Mouse (Mus musculus) lung, embryonic 16.5 days (tissue): Measurements from ENCODE around the gene Fancm. TPM values are rescaled to one million over a fixed set of nuclear protein-coding genes. Genes with fewer than 3 reads are reported as not detected.

Experiments
- ATAC-seq: fragments of 200-750 bp; cut with Nextera tagmentation; 2 replicates; pipeline ENCODE4 v1.8.0; 2017; ENCODE audit warnings: low read depth, mild to moderate bottlenecking, moderate library complexity
- H3K27ac ChIP-seq: fragments of 300-500 bp; sonication (generic); 2 replicates; pipeline ENCODE4 v1.5.1; 2014; ENCODE audit warnings: mild to moderate bottlenecking, control low read depth, low read length
- H3K27me3 ChIP-seq: fragments of 300-500 bp; sonication (generic); 2 replicates; pipeline ENCODE4 v1.6.1; 2014; ENCODE audit warnings: low read depth, low read length, mixed read lengths; ENCODE audit not compliant: control insufficient read depth, insufficient read depth
- H3K36me3 ChIP-seq: fragments of 300-500 bp; sonication (generic); 2 replicates; pipeline ENCODE4 v1.6.1; 2014; ENCODE audit warnings: low read length; ENCODE audit not compliant: control insufficient read depth, insufficient read depth
- H3K4me1 ChIP-seq: fragments of 300-500 bp; sonication (generic); replicated peaks from 2 replicates; pipeline ENCODE4 v1.6.1; 2014; ENCODE audit warnings: low read length, mixed read lengths; ENCODE audit not compliant: control insufficient read depth, insufficient read depth
- H3K4me2 ChIP-seq: fragments of 300-500 bp; sonication (generic); 2 replicates; pipeline ENCODE4 v1.6.1; 2014; ENCODE audit warnings: low read depth, low read length, control low read depth
- H3K4me3 ChIP-seq: fragments of 300-500 bp; sonication (generic); 2 replicates; pipeline ENCODE4 v1.5.1; 2014; ENCODE audit warnings: mild to moderate bottlenecking, low read length, control low read depth
- H3K9ac ChIP-seq: fragments of 300-500 bp; sonication (generic); 2 replicates; pipeline ENCODE4 v1.6.1; 2014; ENCODE audit warnings: low read length, control low read depth
- H3K9me3 ChIP-seq: fragments of 300-500 bp; sonication (generic); 2 replicates; pipeline ENCODE4 v1.6.1; 2016; ENCODE audit warnings: low read length; ENCODE audit not compliant: control insufficient read depth
- WGBS: fragments of 180-500 bp; shearing (Covaris S2); extraction: QIAGEN DNeasy Blood & Tissue Kit; methylation state at CpG from one replicate; pipeline ENCODE4 v1.1.7; 2014; 5-methylcytosine and 5-hydroxymethylcytosine counted together
- polyA plus RNA-seq: library from polyadenylated mRNA; unstranded; fragments of >200 nt; fragmentation: Nextera tagmentation; extraction: Ambion mirVana; gene quantifications from 2 replicates; pipeline ENCODE4 v1.2.1, GENCODE M21; 2015

Gene Fancm
- polyA plus RNA-seq, 1 experiment from 2014 or later: 7.9 TPM

DNA sequence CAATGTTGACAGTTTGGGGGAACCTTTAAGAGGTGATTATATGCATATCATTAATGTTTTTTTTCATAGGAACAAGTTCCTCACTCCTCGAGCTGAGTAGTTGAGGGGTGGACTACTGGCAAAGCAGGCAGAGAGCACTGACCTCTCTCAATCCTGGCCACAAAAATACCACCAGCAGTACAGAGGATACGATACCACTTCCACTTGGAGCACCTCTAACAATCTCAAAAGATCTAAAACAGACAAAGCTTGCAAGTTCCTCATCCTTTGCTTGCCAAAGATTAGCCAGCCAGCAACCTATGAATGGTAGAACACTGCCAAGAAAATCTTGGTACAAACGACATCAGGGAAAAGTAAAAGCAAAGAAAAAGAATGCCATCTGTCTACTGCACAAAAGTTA, 9.2 kb upstream of the Fancm start:
- no peak overlapping the region for H3K4me3 ChIP-seq
- no peak for ATAC-seq
- WGBS: 50% methylated on average over 3 of the region's 3 CpGs
- no peaks in the 10 kb centered on the region for H3K27me3 ChIP-seq
- peaks cover 24% of the 10 kb centered on the region for H3K36me3 ChIP-seq
- H3K27ac ChIP-seq: no peak overlapping the region
- H3K4me2 ChIP-seq: no peak overlapping the region
- no peak overlapping the region for H3K9ac ChIP-seq
- no peaks in the 10 kb centered on the region for H3K9me3 ChIP-seq
- 0 out of 2 replicates have a peak, but pooled peaks cover 2% of the 10 kb centered on the region for H3K4me1 ChIP-seq

GRCm38 (mm10) chr12:65068409-65068808, 7.0 kb upstream of the Fancm start:
- Histone ChIP-seq H3K36me3 (peaks cover 18% of the 10 kb centered on the region), H3K9me3 (no peaks in the 10 kb centered on the region), H3K27me3 (no peaks in the 10 kb centered on the region), H3K4me3 (no peak overlapping the region), H3K9ac (no peak overlapping the region), H3K4me2 (no peak overlapping the region), H3K27ac (peak overlapping the region; percentile 39; the same call in 1 of the 2 replicates), H3K4me1 (0 out of 2 replicates have a peak, but pooled peaks cover 4% of the 10 kb centered on the region)
- WGBS: 59% methylated on average over 4 of the region's 4 CpGs
- ATAC-seq: no peak

GRCm38 (mm10) chr12:65072911-65073610, 2.3 kb upstream of the Fancm start:
- Histone ChIP-seq H3K36me3 (peaks cover 2% of the 10 kb centered on the region; the same call in 1 of the 2 replicates), H3K9ac (peak overlapping the region; percentile 89), H3K27me3 (no peaks in the 10 kb centered on the region), H3K9me3 (no peaks in the 10 kb centered on the region), H3K4me3 (peak overlapping the region; percentile 73), H3K4me1 (peaks cover 22% of the 10 kb centered on the region), H3K27ac (peak overlapping the region; percentile 91), H3K4me2 (peak overlapping the region; percentile 95)
- peak; percentile 61 for ATAC-seq
- WGBS: 3% methylated on average over 21 of the region's 21 CpGs

DNA sequence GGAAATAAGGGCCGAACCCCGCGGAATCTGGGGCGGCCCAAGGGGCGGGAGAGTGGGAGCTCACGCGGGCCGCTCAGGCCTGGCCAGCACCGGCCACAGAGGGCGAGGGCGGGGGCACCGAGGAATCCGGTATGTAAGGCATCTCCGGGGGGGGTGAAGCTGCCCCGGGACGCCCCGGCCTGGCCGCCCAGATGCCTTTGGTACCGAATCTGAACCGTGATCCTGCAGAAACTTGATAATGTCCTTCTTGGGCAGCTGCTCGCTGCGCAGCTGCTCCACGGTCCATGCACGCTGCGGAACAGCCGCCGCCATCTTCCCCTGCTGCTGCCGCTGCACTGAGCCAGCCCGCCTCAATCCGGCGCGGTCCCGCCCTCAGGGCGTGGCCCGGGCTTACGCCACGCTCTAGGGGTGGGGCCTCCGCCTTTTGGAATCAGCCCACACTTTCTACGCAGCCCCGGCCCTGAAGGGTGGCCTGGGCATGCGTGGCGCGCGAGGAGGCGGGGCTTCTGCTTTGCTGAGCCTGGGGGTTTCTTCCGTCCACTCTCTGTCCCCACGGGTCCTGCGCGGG, 1.7 kb upstream of the Fancm start, which contains the start of gene Fkbp3:
TSS of gene Fkbp3 (minus strand) at position 397 of the 568 bp plus-strand sequence.
- WGBS: under 1% methylated on average over 48 of the region's 49 CpGs
- no peaks in the 10 kb centered on the region; the same call in 1 of the 2 replicates for H3K36me3 ChIP-seq
- H3K9me3 ChIP-seq: no peaks in the 10 kb centered on the region
- peak within 1 kb of the TSS; percentile 73 for H3K4me3 ChIP-seq
- peak within 1 kb of the TSS; percentile 89 for H3K9ac ChIP-seq
- H3K4me1 ChIP-seq: peaks cover 20% of the 10 kb centered on the region
- ATAC-seq: peak; percentile 99
- peak within 1 kb of the TSS; percentile 95 for H3K4me2 ChIP-seq
- no peaks in the 10 kb centered on the region for H3K27me3 ChIP-seq
- H3K27ac ChIP-seq: peak within 1 kb of the TSS; percentile 91

GRCm38 (mm10) chr12:65074651-65075050, 752 bp upstream of the Fancm start:
- Histone ChIP-seq H3K27ac (peak overlapping the region; percentile 53; the same call in 1 of the 2 replicates), H3K4me3 (peak overlapping the region; percentile 73), H3K4me2 (peak overlapping the region; percentile 95), H3K9ac (peak overlapping the region; percentile 87; the same call in 1 of the 2 replicates), H3K27me3 (no peaks in the 10 kb centered on the region), H3K9me3 (no peaks in the 10 kb centered on the region), H3K36me3 (no peaks in the 10 kb centered on the region), H3K4me1 (peaks cover 20% of the 10 kb centered on the region)
- WGBS: 27% methylated on average over 7 of the region's 7 CpGs
- ATAC-seq: no peak

- Histone ChIP-seq H3K36me3 (no peaks in the 10 kb centered on the region; the same call in 1 of the 2 replicates), H3K9ac (peak overlapping the region; percentile 87), H3K4me3 (peak overlapping the region; percentile 73), H3K4me1 (peaks cover 20% of the 10 kb centered on the region), H3K27ac (peak overlapping the region; percentile 83), H3K9me3 (no peaks in the 10 kb centered on the region), H3K27me3 (no peaks in the 10 kb centered on the region), H3K4me2 (peak overlapping the region; percentile 95)
- under 1% methylated on average over 41 of the region's 41 CpGs for WGBS
- peak; percentile 1 for ATAC-seq
Observed at GRCm38 (mm10) chr12:65075733-65076310, 419 bp downstream of the Fancm start.

DNA sequence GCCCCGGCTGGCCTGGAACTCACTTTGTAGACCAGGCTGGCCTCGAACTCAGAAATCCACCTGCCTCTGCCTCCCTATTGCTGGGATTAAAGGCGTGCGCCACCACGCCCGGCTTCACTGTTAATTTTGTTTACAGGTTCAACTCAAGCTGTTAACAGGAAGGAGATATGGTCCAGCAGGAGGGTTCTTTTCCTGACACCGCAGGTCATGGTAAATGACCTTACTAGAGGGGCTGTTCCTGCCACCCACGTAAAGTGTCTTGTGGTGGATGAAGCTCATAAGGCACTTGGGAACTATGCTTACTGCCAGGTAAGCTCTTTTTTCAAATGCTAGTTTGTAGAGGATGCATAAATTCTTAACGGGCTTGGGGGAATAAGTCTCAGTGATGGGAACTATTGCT, 1.5 kb downstream of the Fancm start:
- Histone ChIP-seq H3K36me3 (no peaks in the 10 kb centered on the region; the same call in 1 of the 2 replicates), H3K4me3 (peak overlapping the region; percentile 73), H3K27ac (no peak overlapping the region), H3K9ac (no peak overlapping the region; the same call in 1 of the 2 replicates), H3K4me2 (peak overlapping the region; percentile 95), H3K4me1 (peaks cover 20% of the 10 kb centered on the region), H3K9me3 (no peaks in the 10 kb centered on the region), H3K27me3 (no peaks in the 10 kb centered on the region)
- no peak for ATAC-seq
- 63% methylated on average over 9 of the region's 9 CpGs for WGBS

- H3K36me3 ChIP-seq: peaks cover 17% of the 10 kb centered on the region
- no peak for ATAC-seq
- no peaks in the 10 kb centered on the region for H3K27me3 ChIP-seq
- no peak overlapping the region for H3K9ac ChIP-seq
- no peaks in the 10 kb centered on the region for H3K9me3 ChIP-seq
- H3K4me2 ChIP-seq: no peak overlapping the region
- no peak overlapping the region for H3K27ac ChIP-seq
- H3K4me3 ChIP-seq: no peak overlapping the region
- WGBS: 73% methylated on average over 1 of the region's 1 CpGs
- H3K4me1 ChIP-seq: no peaks in the 10 kb centered on the region
Observed at GRCm38 (mm10) chr12:65108746-65109145, 33.3 kb downstream of the Fancm start.

GRCm38 (mm10) chr12:65111503-65111902, 36.1 kb downstream of the Fancm start:
- no peaks in the 10 kb centered on the region for H3K4me1 ChIP-seq
- 87% methylated on average over 3 of the region's 3 CpGs for WGBS
- no peaks in the 10 kb centered on the region for H3K27me3 ChIP-seq
- H3K4me2 ChIP-seq: no peak overlapping the region
- peaks cover 12% of the 10 kb centered on the region; the same call in 1 of the 2 replicates for H3K36me3 ChIP-seq
- no peak overlapping the region for H3K4me3 ChIP-seq
- H3K27ac ChIP-seq: no peak overlapping the region
- no peaks in the 10 kb centered on the region for H3K9me3 ChIP-seq
- H3K9ac ChIP-seq: no peak overlapping the region
- no peak for ATAC-seq
